Mouse (Mus musculus) embryonic facial prominence, embryonic 15.5 days (tissue): Measurements from ENCODE around the gene Nudt3. TPM values are rescaled to one million over a fixed set of nuclear protein-coding genes. Genes with fewer than 3 reads are reported as not detected.

Experiments
- ATAC-seq: fragments of 200-750 bp; cut with Nextera tagmentation; 2 replicates; pipeline ENCODE4 v1.8.0; 2017; ENCODE audit warnings: low read depth, moderate TSS enrichment; ENCODE audit not compliant: insufficient number of reproducible peaks, low FRiP score, low TSS enrichment
- H3K27ac ChIP-seq: fragments of 300-500 bp; sonication (generic); replicated peaks from 2 replicates; pipeline ENCODE4 v1.5.1; 2015; ENCODE audit warnings: mild to moderate bottlenecking, inconsistent platforms
- H3K27me3 ChIP-seq: fragments of 300-500 bp; sonication (generic); 2 replicates; pipeline ENCODE4 v1.6.1; 2015; ENCODE audit warnings: inconsistent platforms
- H3K36me3 ChIP-seq: fragments of 300-500 bp; sonication (generic); 2 replicates; pipeline ENCODE4 v1.6.1; 2015; ENCODE audit warnings: mild to moderate bottlenecking, inconsistent platforms
- H3K4me1 ChIP-seq: fragments of 300-500 bp; sonication (generic); 2 replicates; pipeline ENCODE4 v1.6.1; 2015; ENCODE audit warnings: inconsistent platforms
- H3K4me2 ChIP-seq: fragments of 300-500 bp; sonication (generic); replicated peaks from 2 replicates; pipeline ENCODE4 v1.6.1; 2015; ENCODE audit warnings: mild to moderate bottlenecking, inconsistent platforms
- H3K4me3 ChIP-seq: fragments of 300-500 bp; sonication (generic); replicated peaks from 2 replicates; pipeline ENCODE4 v1.5.1; 2015; ENCODE audit warnings: mild to moderate bottlenecking, inconsistent platforms
- H3K9ac ChIP-seq: fragments of 300-500 bp; sonication (generic); 2 replicates; pipeline ENCODE4 v1.6.1; 2015; ENCODE audit warnings: inconsistent platforms
- H3K9me3 ChIP-seq: fragments of 300-500 bp; sonication (generic); replicated peaks from 2 replicates; pipeline ENCODE4 v1.6.1; 2016; ENCODE audit warnings: inconsistent platforms
- WGBS: fragments of 180-500 bp; shearing (Covaris S2); methylation state at CpG from one replicate; pipeline ENCODE4 v1.1.7; 2015; 5-methylcytosine and 5-hydroxymethylcytosine counted together
- polyA plus RNA-seq: library from polyadenylated mRNA; unstranded; fragments of >200 nt; fragmentation: Nextera tagmentation; extraction: Ambion mirVana; gene quantifications from 2 replicates; pipeline ENCODE4 v1.2.1, GENCODE M21; 2015

Gene Nudt3
- polyA plus RNA-seq, 1 experiment from 2014 or later: 99.3 TPM

- H3K27me3 ChIP-seq: no peaks in the 10 kb centered on the region
- H3K36me3 ChIP-seq: peaks cover 33% of the 10 kb centered on the region
- H3K27ac ChIP-seq: peak within 1 kb of the TSS; percentile 91
- H3K9me3 ChIP-seq: no peaks in the 10 kb centered on the region
- under 1% methylated on average over 60 of the region's 72 CpGs for WGBS
- H3K4me1 ChIP-seq: peaks cover 35% of the 10 kb centered on the region
- peak within 1 kb of the TSS; percentile 78 for H3K4me2 ChIP-seq
- peak within 1 kb of the TSS; percentile 91 for H3K4me3 ChIP-seq
- H3K9ac ChIP-seq: peak within 1 kb of the TSS; percentile 94
- peak; percentile 99 for ATAC-seq
Observed at GRCm38 (mm10) chr17:27634871-27635574, 11.7 kb upstream of the Nudt3 start, which contains the start of gene RPS10-NUDT3. TSS of gene RPS10-NUDT3 (minus strand) at chr17:27635222.

- H3K27me3 ChIP-seq: no peaks in the 10 kb centered on the region
- 0 out of 2 replicates have a peak, but pooled peaks have one; percentile 13 for ATAC-seq
- H3K36me3 ChIP-seq: peaks cover 37% of the 10 kb centered on the region
- H3K9ac ChIP-seq: no peak overlapping the region
- no peak overlapping the region for H3K4me2 ChIP-seq
- H3K4me1 ChIP-seq: peaks cover 46% of the 10 kb centered on the region
- no peak overlapping the region for H3K27ac ChIP-seq
- WGBS: 61% methylated on average over 2 of the region's 2 CpGs
- no peaks in the 10 kb centered on the region for H3K9me3 ChIP-seq
- H3K4me3 ChIP-seq: no peak overlapping the region
Observed at GRCm38 (mm10) chr17:27629249-27630020, 6.1 kb upstream of the Nudt3 start.

GRCm38 (mm10) chr17:27628376-27628775 is 5.1 kb upstream of the Nudt3 start:
- peaks cover 35% of the 10 kb centered on the region for H3K36me3 ChIP-seq
- ATAC-seq: no peak
- no peak overlapping the region for H3K27ac ChIP-seq
- H3K4me2 ChIP-seq: no peak overlapping the region
- peaks cover 46% of the 10 kb centered on the region for H3K4me1 ChIP-seq
- WGBS: 81% methylated on average over 8 of the region's 8 CpGs
- no peak overlapping the region for H3K9ac ChIP-seq
- H3K27me3 ChIP-seq: no peaks in the 10 kb centered on the region
- no peaks in the 10 kb centered on the region for H3K9me3 ChIP-seq
- H3K4me3 ChIP-seq: no peak overlapping the region

GRCm38 (mm10) chr17:27627451-27627850 is 4.2 kb upstream of the Nudt3 start:
- no peaks in the 10 kb centered on the region for H3K27me3 ChIP-seq
- no peak overlapping the region for H3K4me2 ChIP-seq
- H3K36me3 ChIP-seq: peaks cover 29% of the 10 kb centered on the region
- ATAC-seq: no peak
- H3K4me1 ChIP-seq: peaks cover 37% of the 10 kb centered on the region
- H3K9ac ChIP-seq: no peak overlapping the region
- no peak overlapping the region for H3K4me3 ChIP-seq
- no peaks in the 10 kb centered on the region for H3K9me3 ChIP-seq
- 46% methylated on average over 5 of the region's 5 CpGs for WGBS
- H3K27ac ChIP-seq: no peak overlapping the region

- H3K4me3 ChIP-seq: no peak overlapping the region
- H3K27me3 ChIP-seq: no peaks in the 10 kb centered on the region
- no peak for ATAC-seq
- no peak overlapping the region for H3K9ac ChIP-seq
- 32% methylated on average over 5 of the region's 5 CpGs for WGBS
- no peak overlapping the region for H3K4me2 ChIP-seq
- H3K9me3 ChIP-seq: no peaks in the 10 kb centered on the region
- H3K27ac ChIP-seq: no peak overlapping the region
- peaks cover 31% of the 10 kb centered on the region for H3K4me1 ChIP-seq
- peaks cover 21% of the 10 kb centered on the region for H3K36me3 ChIP-seq
Observed at GRCm38 (mm10) chr17:27626681-27627080, 3.4 kb upstream of the Nudt3 start.

- Histone ChIP-seq H3K27me3 (no peaks in the 10 kb centered on the region), H3K9me3 (no peaks in the 10 kb centered on the region), H3K9ac (no peak overlapping the region), H3K36me3 (peaks cover 11% of the 10 kb centered on the region), H3K4me3 (no peak overlapping the region), H3K4me1 (peaks cover 39% of the 10 kb centered on the region), H3K4me2 (no peak overlapping the region), H3K27ac (peak overlapping the region; percentile 69)
- WGBS: 26% methylated on average over 7 of the region's 7 CpGs
- no peak for ATAC-seq
Observed at GRCm38 (mm10) chr17:27625455-27626251, 2.4 kb upstream of the Nudt3 start.

- peak; percentile 44 for ATAC-seq
- Histone ChIP-seq H3K36me3 (peaks cover 1% of the 10 kb centered on the region), H3K27ac (peak overlapping the region; percentile 90), H3K4me1 (peaks cover 43% of the 10 kb centered on the region), H3K9ac (peak overlapping the region; percentile 92), H3K27me3 (no peaks in the 10 kb centered on the region), H3K4me3 (peak overlapping the region; percentile 89), H3K4me2 (peak overlapping the region; percentile 72), H3K9me3 (no peaks in the 10 kb centered on the region)
- under 1% methylated on average over 75 of the region's 80 CpGs for WGBS
Observed at GRCm38 (mm10) chr17:27622611-27623359, 510 bp downstream of the Nudt3 start.

GRCm38 (mm10) chr17:27621705-27622531 is 1.4 kb downstream of the Nudt3 start:
- no peaks in the 10 kb centered on the region for H3K9me3 ChIP-seq
- H3K27ac ChIP-seq: peak overlapping the region; percentile 90
- H3K36me3 ChIP-seq: peaks cover 9% of the 10 kb centered on the region
- peak overlapping the region; percentile 92 for H3K9ac ChIP-seq
- peaks cover 42% of the 10 kb centered on the region for H3K4me1 ChIP-seq
- peak overlapping the region; percentile 72 for H3K4me2 ChIP-seq
- under 1% methylated on average over 23 of the region's 23 CpGs for WGBS
- peak overlapping the region; percentile 89 for H3K4me3 ChIP-seq
- no peaks in the 10 kb centered on the region for H3K27me3 ChIP-seq
- ATAC-seq: no peak

- WGBS: 18% methylated on average over 8 of the region's 8 CpGs
- Histone ChIP-seq H3K9ac (peak overlapping the region; percentile 92; the same call in 1 of the 2 replicates), H3K4me1 (peaks cover 37% of the 10 kb centered on the region), H3K9me3 (no peaks in the 10 kb centered on the region), H3K27ac (peak overlapping the region; percentile 53), H3K36me3 (peaks cover 14% of the 10 kb centered on the region), H3K4me3 (peak overlapping the region; percentile 89), H3K27me3 (no peaks in the 10 kb centered on the region), H3K4me2 (peak overlapping the region; percentile 72)
- no peak for ATAC-seq
Observed at GRCm38 (mm10) chr17:27621161-27621560, 2.1 kb downstream of the Nudt3 start.

GRCm38 (mm10) chr17:27615388-27615787 is 7.9 kb downstream of the Nudt3 start:
- no peaks in the 10 kb centered on the region for H3K9me3 ChIP-seq
- no peaks in the 10 kb centered on the region for H3K27me3 ChIP-seq
- H3K36me3 ChIP-seq: peaks cover 14% of the 10 kb centered on the region
- no peak overlapping the region for H3K4me2 ChIP-seq
- H3K4me3 ChIP-seq: no peak overlapping the region
- WGBS: 69% methylated on average over 7 of the region's 7 CpGs
- H3K27ac ChIP-seq: no peak overlapping the region
- H3K9ac ChIP-seq: no peak overlapping the region
- ATAC-seq: no peak
- H3K4me1 ChIP-seq: peaks cover 32% of the 10 kb centered on the region
